Mouse (Mus musculus): ENCODE measurements at regions not wholly inside any gene's neighbourhood (a gene's known extent, or its start where the extent isn't known, plus 50 kb on each side); places are given as distances from the start of the nearest gene placed in this dataset.
A peak's percentile ranks its signal among the peaks of the same experiment; 100 is the strongest.

DNA sequence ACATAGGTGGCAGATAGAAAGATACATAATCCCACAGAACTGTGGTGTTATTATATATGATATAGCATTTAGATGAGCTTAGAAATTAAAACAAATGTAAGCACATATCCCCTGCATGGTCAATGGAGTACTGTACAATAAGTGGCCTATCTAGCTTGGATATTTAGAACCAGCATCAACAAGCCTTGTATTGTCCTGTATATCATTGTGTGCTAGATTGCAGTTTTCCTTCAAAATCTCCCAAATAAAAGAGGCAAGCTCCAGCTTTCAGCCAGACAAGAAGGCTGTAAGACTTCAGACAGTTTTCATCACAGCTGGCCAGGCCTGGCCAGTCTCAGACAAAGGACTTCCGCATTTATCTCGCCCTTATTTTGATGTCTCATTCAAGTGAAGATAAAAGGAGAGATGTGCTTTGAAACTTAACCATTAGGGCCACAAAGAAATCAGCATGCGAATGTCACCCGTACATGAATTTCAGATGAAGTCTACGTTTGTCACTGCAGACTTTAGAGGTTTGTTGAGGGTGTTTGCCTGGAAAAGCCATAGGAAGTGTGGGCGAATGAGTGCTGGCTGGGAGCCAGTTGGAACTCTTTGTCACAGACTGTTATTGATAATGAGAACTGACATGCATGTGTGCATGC, 700.5 kb downstream of the Kcnj2 start:
- Histone ChIP-seq H3K27me3 (ENCODE audit: control insufficient read depth, insufficient read depth, low read length) (no peaks in the 10 kb centered on the region), H3K4me2 (ENCODE audit: low read depth, low read length) (no peak overlapping the region), H3K9me3 (replicated peaks; ENCODE audit: control insufficient read depth, low read length) (no peaks in the 10 kb centered on the region), H3K4me1 (ENCODE audit: control insufficient read depth, insufficient read depth, low read length) (no peaks in the 10 kb centered on the region), H3K4me3 (replicated peaks; ENCODE audit: low read length) (no peak overlapping the region), H3K36me3 (ENCODE audit: control insufficient read depth, insufficient read depth, low read length) (no peaks in the 10 kb centered on the region), H3K9ac (ENCODE audit: low read length) (no peak overlapping the region), H3K27ac (ENCODE audit: low read length) (no peak overlapping the region)
- WGBS, result 64% methylated on average over 6 of the region's 6 CpGs
- ATAC-seq (ENCODE audit: insufficient read depth, low FRiP score), result no peak

DNA sequence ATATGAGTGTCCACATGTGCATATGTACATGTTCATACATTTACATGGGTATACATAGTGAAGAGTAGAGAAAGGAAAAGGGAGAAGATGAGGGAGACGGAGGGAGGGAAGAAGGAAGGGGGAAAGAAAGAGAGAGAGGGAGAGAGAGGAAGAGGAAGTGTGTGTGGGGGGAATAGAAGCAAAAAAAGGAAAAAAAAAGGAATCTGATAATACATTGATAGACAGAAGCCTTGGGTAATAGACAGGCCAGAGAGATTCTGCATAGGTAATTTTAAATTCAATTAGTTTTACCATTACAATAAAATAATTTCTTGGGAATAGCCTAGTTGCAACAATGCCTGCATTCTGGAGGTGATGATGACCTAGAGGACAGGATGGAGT, 701.0 kb downstream of the Kcnj2 start:
- Histone ChIP-seq H3K4me2 (ENCODE audit: low read depth, low read length) (no peak overlapping the region), H3K27me3 (ENCODE audit: control insufficient read depth, insufficient read depth, low read length) (no peaks in the 10 kb centered on the region), H3K4me3 (replicated peaks; ENCODE audit: low read length) (no peak overlapping the region), H3K36me3 (ENCODE audit: control insufficient read depth, insufficient read depth, low read length) (no peaks in the 10 kb centered on the region), H3K9me3 (replicated peaks; ENCODE audit: control insufficient read depth, low read length) (no peaks in the 10 kb centered on the region), H3K4me1 (ENCODE audit: control insufficient read depth, insufficient read depth, low read length) (no peaks in the 10 kb centered on the region), H3K27ac (ENCODE audit: low read length) (no peak overlapping the region), H3K9ac (ENCODE audit: low read length) (no peak overlapping the region)
- 83% methylated on average over 1 of the region's 1 CpGs for WGBS
- ATAC-seq (ENCODE audit: insufficient read depth, low FRiP score), result no peak

DNA sequence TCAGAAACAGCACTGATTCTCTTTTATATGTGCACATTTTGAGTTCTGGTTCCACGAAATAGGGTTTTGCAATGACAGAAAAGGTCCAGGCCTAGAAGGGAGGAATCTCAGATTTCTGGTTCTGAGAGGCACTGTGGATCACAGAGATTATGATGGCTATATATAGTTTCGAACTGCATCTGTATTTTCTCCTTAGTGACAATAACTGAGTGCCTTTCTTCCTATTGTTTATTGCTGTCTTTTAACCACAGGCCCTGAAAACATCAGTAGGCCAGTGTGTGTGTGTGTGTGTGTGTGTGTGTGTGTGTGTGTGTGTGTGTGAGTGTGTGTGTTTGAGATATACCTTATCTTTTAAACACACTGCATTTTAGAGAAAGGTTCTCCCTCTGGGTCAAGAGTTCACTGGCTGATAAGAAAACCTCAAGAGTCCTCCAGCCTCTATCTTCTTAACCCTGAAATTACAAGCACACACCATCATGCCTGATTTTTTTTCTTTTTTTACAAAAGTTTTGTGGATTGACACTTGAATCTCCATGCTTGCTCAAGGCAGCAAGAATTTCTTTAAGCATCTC, 708.2 kb downstream of the Kcnj2 start:
- ATAC-seq (ENCODE audit: insufficient read depth, low FRiP score), result no peak
- WGBS, result 70% methylated on average over 2 of the region's 2 CpGs
- H3K4me1 ChIP-seq (ENCODE audit: control insufficient read depth, insufficient read depth, low read length), result no peaks in the 10 kb centered on the region; the same call in 1 of the 2 replicates

DNA sequence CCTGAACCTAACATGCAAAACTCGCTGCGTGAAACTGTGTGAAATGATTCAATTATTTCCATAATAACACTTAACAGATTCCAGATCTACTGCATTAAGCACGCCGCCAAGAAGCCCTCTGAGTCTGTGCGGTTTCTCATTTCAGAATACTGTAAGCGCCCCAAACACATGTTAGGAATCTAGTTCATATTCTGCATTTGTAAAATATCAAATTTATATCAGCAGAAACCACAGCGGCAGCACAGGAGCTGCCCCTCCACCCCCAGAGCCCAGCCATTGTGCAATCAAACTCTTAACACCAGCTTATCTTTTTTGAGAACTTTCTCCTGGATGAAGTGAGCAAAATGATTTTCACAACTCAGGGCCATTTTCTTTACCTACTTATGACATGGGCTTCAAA, 715.4 kb downstream of the Kcnj2 start:
- Histone ChIP-seq H3K4me3 (replicated peaks; ENCODE audit: low read length) (no peak overlapping the region; the same call in 1 of the 2 replicates), H3K27me3 (ENCODE audit: control insufficient read depth, insufficient read depth, low read length) (no peaks in the 10 kb centered on the region), H3K27ac (ENCODE audit: low read length) (no peak overlapping the region), H3K4me2 (ENCODE audit: low read depth, low read length) (peak overlapping the region; percentile 40), H3K4me1 (ENCODE audit: control insufficient read depth, insufficient read depth, low read length) (no peaks in the 10 kb centered on the region; the same call in 1 of the 2 replicates), H3K9ac (ENCODE audit: low read length) (0 out of 2 replicates have a peak overlapping the region, but pooled peaks have one; percentile 14), H3K36me3 (ENCODE audit: control insufficient read depth, insufficient read depth, low read length) (no peaks in the 10 kb centered on the region), H3K9me3 (replicated peaks; ENCODE audit: control insufficient read depth, low read length) (no peaks in the 10 kb centered on the region)
- 36% methylated on average over 7 of the region's 7 CpGs for WGBS
- no peak for ATAC-seq (ENCODE audit: insufficient read depth, low FRiP score)

More for the DNA sequence above, 708.2 kb downstream of the Kcnj2 start:
- Histone ChIP-seq H3K27ac (ENCODE audit: low read length) (no peak overlapping the region), H3K4me2 (ENCODE audit: low read depth, low read length) (no peak overlapping the region), H3K27me3 (ENCODE audit: control insufficient read depth, insufficient read depth, low read length) (no peaks in the 10 kb centered on the region), H3K9me3 (replicated peaks; ENCODE audit: control insufficient read depth, low read length) (no peaks in the 10 kb centered on the region), H3K36me3 (ENCODE audit: control insufficient read depth, insufficient read depth, low read length) (no peaks in the 10 kb centered on the region), H3K9ac (ENCODE audit: low read length) (no peak overlapping the region), H3K4me3 (replicated peaks; ENCODE audit: low read length) (no peak overlapping the region)

DNA sequence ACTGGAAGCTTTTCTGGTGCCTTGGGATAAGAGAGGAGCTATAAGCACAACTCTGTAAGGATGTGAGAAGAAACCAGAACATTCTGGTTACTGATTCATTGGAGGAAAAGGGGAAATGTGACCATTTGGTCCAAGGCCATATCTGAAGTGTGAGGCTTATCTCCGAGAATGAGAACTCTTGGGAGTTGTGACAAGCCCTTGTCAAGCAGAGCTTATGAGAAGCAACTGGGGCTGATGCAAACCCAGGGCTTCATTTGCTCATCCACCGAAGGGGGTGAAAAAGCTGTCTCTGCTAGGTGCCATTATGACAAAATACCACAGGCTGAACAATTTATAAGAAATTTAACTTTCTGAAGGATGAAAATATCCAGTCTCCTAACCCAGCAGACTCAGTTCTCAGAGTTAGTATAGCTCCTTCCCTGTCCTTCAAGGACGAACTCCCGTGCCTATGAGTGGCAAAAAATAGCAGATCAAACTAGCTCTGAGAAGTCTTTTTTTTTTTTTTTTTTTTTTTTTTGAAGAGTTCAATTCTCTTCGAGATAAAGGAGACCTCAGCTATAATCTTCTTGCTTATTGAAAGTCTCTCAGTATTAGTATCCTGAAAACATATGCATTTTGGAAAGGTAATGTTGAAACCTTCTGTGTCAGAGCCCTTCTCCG, 725.4 kb downstream of the Kcnj2 start:
- Histone ChIP-seq H3K27ac (ENCODE audit: low read length) (no peak overlapping the region), H3K36me3 (ENCODE audit: control insufficient read depth, insufficient read depth, low read length) (no peaks in the 10 kb centered on the region), H3K9me3 (replicated peaks; ENCODE audit: control insufficient read depth, low read length) (no peaks in the 10 kb centered on the region), H3K9ac (ENCODE audit: low read length) (no peak overlapping the region), H3K4me3 (replicated peaks; ENCODE audit: low read length) (no peak overlapping the region), H3K27me3 (ENCODE audit: control insufficient read depth, insufficient read depth, low read length) (no peaks in the 10 kb centered on the region), H3K4me2 (ENCODE audit: low read depth, low read length) (no peak overlapping the region), H3K4me1 (ENCODE audit: control insufficient read depth, insufficient read depth, low read length) (no peaks in the 10 kb centered on the region)
- 71% methylated on average over 6 of the region's 6 CpGs for WGBS
- ATAC-seq (ENCODE audit: insufficient read depth, low FRiP score), result no peak

DNA sequence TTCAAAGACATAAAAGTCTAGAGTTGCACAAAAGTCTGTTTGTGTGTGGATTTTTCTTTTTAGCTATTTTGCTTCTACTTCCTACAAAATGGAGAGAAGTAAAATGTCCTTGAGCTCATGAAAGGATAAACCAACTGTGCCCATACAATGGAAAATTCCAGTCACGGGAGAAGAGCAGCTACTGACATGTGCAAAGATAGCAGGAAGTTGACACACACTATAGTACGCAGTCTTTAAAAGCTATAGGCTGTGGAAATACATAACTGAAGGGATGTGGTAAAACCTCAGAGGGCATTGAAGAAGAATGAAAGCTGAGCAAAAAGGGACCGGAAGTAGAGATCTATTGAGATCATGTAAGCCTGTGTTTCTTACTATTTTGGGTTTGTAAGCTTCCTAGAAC, 735.1 kb downstream of the Kcnj2 start:
- no peaks in the 10 kb centered on the region for H3K27me3 ChIP-seq (ENCODE audit: control insufficient read depth, insufficient read depth, low read length)
- H3K9ac ChIP-seq (ENCODE audit: low read length), result no peak overlapping the region
- H3K4me2 ChIP-seq (ENCODE audit: low read depth, low read length), result no peak overlapping the region
- no peaks in the 10 kb centered on the region for H3K9me3 ChIP-seq (replicated peaks; ENCODE audit: control insufficient read depth, low read length)
- H3K4me3 ChIP-seq (replicated peaks; ENCODE audit: low read length), result no peak overlapping the region
- 69% methylated on average over 3 of the region's 3 CpGs for WGBS
- H3K36me3 ChIP-seq (ENCODE audit: control insufficient read depth, insufficient read depth, low read length), result no peaks in the 10 kb centered on the region
- no peak overlapping the region for H3K27ac ChIP-seq (ENCODE audit: low read length)
- ATAC-seq (ENCODE audit: insufficient read depth, low FRiP score), result no peak
- H3K4me1 ChIP-seq (ENCODE audit: control insufficient read depth, insufficient read depth, low read length), result no peaks in the 10 kb centered on the region

DNA sequence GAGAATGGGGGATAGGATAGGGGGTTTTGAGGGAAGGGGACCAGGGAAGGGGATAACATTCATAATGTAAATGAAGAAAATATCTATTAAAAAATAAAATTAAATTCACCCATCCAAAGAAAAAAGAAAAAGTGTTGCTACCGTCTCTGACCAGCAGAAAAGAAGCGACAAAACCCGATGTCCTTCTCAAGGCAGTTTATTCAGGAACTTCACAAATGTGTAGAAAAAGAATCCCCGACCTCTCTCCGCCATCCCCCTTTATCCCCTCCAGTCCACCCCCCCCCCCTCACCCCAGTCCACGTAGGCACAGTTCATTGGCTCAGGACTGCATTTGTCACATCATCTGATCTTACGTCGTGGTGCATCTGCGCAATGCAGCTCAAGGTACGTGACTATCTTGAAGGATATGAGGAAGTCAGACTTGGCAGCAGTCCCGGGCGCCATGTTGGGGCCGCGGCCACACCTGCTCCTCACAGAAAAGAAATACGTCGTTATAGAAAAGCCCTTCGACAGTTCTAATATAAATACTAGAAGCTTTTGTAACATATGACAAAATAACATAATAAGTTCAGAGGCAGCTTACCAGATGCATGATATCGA, 750.3 kb downstream of the Kcnj2 start:
- ATAC-seq (ENCODE audit: insufficient read depth, low FRiP score), result no peak
- H3K27me3 ChIP-seq (ENCODE audit: control insufficient read depth, insufficient read depth, low read length), result no peaks in the 10 kb centered on the region

DNA sequence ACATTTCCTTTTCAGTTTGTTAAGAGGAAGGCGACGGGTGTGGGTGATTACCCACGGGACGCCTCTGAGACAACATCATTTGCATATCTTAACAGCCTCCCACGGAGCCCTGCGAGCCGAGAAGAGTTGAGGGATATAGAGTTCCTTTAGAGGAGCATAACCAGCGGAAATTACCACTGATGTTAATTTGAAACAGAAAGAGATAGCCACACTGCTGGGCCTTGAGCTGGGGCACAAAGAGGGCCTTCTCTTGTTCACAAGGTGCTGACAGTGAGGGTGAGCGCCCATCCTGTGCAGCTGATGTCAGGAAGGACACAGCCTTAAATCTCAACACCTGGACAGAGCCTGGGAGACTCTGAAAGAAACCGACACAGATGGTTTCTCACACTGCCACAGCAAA, 752.2 kb downstream of the Kcnj2 start:
- H3K4me2 ChIP-seq (ENCODE audit: low read depth, low read length), result no peak overlapping the region
- WGBS, result 24% methylated on average over 10 of the region's 10 CpGs
- H3K9ac ChIP-seq (ENCODE audit: low read length), result no peak overlapping the region
- H3K4me3 ChIP-seq (replicated peaks; ENCODE audit: low read length), result no peak overlapping the region
- no peak overlapping the region for H3K27ac ChIP-seq (ENCODE audit: low read length)
- H3K9me3 ChIP-seq (replicated peaks; ENCODE audit: control insufficient read depth, low read length), result no peaks in the 10 kb centered on the region
- ATAC-seq (ENCODE audit: insufficient read depth, low FRiP score), result no peak
- H3K36me3 ChIP-seq (ENCODE audit: control insufficient read depth, insufficient read depth, low read length), result no peaks in the 10 kb centered on the region
- H3K4me1 ChIP-seq (ENCODE audit: control insufficient read depth, insufficient read depth, low read length), result no peaks in the 10 kb centered on the region
- H3K27me3 ChIP-seq (ENCODE audit: control insufficient read depth, insufficient read depth, low read length), result no peaks in the 10 kb centered on the region

More for the DNA sequence above, 750.3 kb downstream of the Kcnj2 start:
- Histone ChIP-seq H3K9me3 (replicated peaks; ENCODE audit: control insufficient read depth, low read length) (no peaks in the 10 kb centered on the region), H3K36me3 (ENCODE audit: control insufficient read depth, insufficient read depth, low read length) (no peaks in the 10 kb centered on the region), H3K4me1 (ENCODE audit: control insufficient read depth, insufficient read depth, low read length) (no peaks in the 10 kb centered on the region), H3K4me3 (replicated peaks; ENCODE audit: low read length) (no peak overlapping the region), H3K9ac (ENCODE audit: low read length) (no peak overlapping the region), H3K27ac (ENCODE audit: low read length) (no peak overlapping the region), H3K4me2 (ENCODE audit: low read depth, low read length) (no peak overlapping the region)
- WGBS, result 81% methylated on average over 18 of the region's 18 CpGs

DNA sequence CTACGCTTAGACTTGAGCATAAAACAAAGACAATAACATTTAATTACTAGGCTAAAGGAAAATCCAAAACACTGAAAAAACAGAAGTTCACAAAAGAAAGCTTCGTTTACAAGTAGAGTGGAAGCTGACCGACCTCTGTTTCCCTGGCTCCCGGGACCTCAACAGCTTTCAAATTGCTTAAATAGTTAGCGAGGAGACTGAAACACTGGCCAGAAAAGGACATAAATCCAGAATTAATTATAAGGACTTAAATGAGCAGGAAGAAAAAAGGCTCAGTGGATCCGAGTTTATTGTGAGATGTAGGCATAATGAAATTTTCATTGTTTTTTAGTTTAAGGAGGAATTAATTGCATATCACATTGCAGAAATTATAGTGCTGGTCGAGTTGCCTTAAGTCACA, 754.4 kb downstream of the Kcnj2 start:
- no peaks in the 10 kb centered on the region for H3K27me3 ChIP-seq (ENCODE audit: control insufficient read depth, insufficient read depth, low read length)
- no peak overlapping the region for H3K4me2 ChIP-seq (ENCODE audit: low read depth, low read length)
- no peak overlapping the region for H3K27ac ChIP-seq (ENCODE audit: low read length)
- H3K9ac ChIP-seq (ENCODE audit: low read length), result no peak overlapping the region
- ATAC-seq (ENCODE audit: insufficient read depth, low FRiP score), result no peak
- H3K4me1 ChIP-seq (ENCODE audit: control insufficient read depth, insufficient read depth, low read length), result no peaks in the 10 kb centered on the region
- H3K36me3 ChIP-seq (ENCODE audit: control insufficient read depth, insufficient read depth, low read length), result no peaks in the 10 kb centered on the region
- no peak overlapping the region for H3K4me3 ChIP-seq (replicated peaks; ENCODE audit: low read length)
- no peaks in the 10 kb centered on the region for H3K9me3 ChIP-seq (replicated peaks; ENCODE audit: control insufficient read depth, low read length)
- WGBS, result 49% methylated on average over 7 of the region's 7 CpGs
